Mouse (Mus musculus) embryonic facial prominence, embryonic 12.5 days (tissue): ENCODE data around the gene Hspa1b. TPM values are rescaled to one million over a fixed set of nuclear protein-coding genes. Genes with fewer than 3 reads are reported as not detected.
A peak's percentile ranks its signal among the peaks of the same experiment; 100 is the strongest.

ENCODE experiments used
- ATAC-seq: fragments of 200-750 bp; cut with Nextera tagmentation; 2 replicates; pipeline ENCODE4 v1.8.0; 2017; ENCODE audit not compliant: insufficient number of reproducible peaks, insufficient read depth, low FRiP score, low TSS enrichment
- H3K27ac ChIP-seq: fragments of 300-500 bp; sonication (generic); 2 replicates; pipeline ENCODE4 v1.5.1; 2016; ENCODE audit warnings: mild to moderate bottlenecking
- H3K27me3 ChIP-seq: fragments of 300-500 bp; sonication (generic); 2 replicates; pipeline ENCODE4 v1.6.1; 2016; ENCODE audit warnings: mild to moderate bottlenecking, moderate library complexity
- H3K36me3 ChIP-seq: fragments of 300-500 bp; sonication (generic); 2 replicates; pipeline ENCODE4 v1.6.1; 2016; ENCODE audit warnings: mild to moderate bottlenecking
- H3K4me1 ChIP-seq: fragments of 300-500 bp; sonication (generic); 2 replicates; pipeline ENCODE4 v1.6.1; 2016
- H3K4me2 ChIP-seq: fragments of 300-500 bp; sonication (generic); replicated peaks from 2 replicates; pipeline ENCODE4 v1.6.1; 2016; ENCODE audit warnings: mild to moderate bottlenecking, moderate library complexity
- H3K4me3 ChIP-seq: fragments of 300-500 bp; sonication (generic); 2 replicates; pipeline ENCODE4 v1.5.1; 2016; ENCODE audit warnings: mild to moderate bottlenecking
- H3K9ac ChIP-seq: fragments of 300-500 bp; sonication (generic); 2 replicates; pipeline ENCODE4 v1.6.1; 2016; ENCODE audit warnings: mild to moderate bottlenecking, moderate library complexity
- H3K9me3 ChIP-seq: fragments of 300-500 bp; sonication (generic); 2 replicates; pipeline ENCODE4 v1.6.1; 2016; ENCODE audit warnings: mild to moderate bottlenecking, moderate library complexity
- WGBS: fragments of 180-500 bp; shearing (Covaris S2); methylation state at CpG from one replicate; pipeline ENCODE4 v1.1.7; 2016; 5-methylcytosine and 5-hydroxymethylcytosine counted together
- polyA plus RNA-seq: library from polyadenylated mRNA; unstranded; fragments of >200 nt; fragmentation: Nextera tagmentation; extraction: Ambion mirVana; gene quantifications from 2 replicates; pipeline ENCODE4 v1.2.1, GENCODE M21; 2016

Hspa1b gene
- polyA plus RNA-seq, 1 experiment from 2014 or later = 0.36 TPM

DNA sequence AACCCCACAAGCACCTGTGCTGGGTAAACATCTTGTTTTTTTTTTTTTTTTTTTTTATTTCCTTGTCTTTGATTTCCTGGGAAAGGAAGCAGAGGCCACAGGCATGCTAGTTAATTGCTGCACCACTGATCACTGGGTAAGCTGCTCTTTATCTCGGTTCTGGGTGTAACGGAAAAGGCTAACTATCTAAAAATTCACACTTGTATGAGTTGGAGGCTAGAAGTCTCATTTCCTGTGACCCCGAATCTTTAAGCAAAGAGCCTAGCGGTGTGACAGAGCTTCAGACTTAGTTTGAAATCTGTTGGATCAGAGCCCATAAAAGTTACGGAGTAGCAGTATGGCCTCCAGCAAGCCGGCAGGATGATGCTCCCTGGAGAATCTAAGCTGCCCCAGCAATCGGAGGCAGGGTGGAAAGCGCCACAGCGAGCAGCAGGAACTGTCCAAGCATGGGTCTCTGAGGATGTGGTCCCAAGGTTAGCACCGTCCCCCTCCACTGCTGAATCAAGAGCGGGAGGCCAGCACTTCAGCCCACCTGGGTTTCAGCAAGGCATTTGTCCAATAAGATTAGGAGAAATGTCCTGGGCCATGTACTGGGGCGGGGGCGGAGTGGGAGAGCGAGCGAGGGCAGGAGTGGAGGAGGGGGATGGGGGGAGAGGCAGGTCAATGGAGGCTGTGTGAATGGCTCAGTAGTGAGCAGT lies 17.5 kb downstream of the Hspa1b start:
- peak overlapping the region; percentile 53 for H3K4me2 ChIP-seq
- WGBS = 7% methylated on average over 15 of the region's 15 CpGs
- peaks cover 6% of the 10 kb centered on the region for H3K4me1 ChIP-seq
- H3K4me3 ChIP-seq = peak overlapping the region; percentile 25
- H3K9me3 ChIP-seq = no peaks in the 10 kb centered on the region
- peak overlapping the region; percentile 42; the same call in 1 of the 2 replicates for H3K9ac ChIP-seq
- ATAC-seq = no peak
- peak overlapping the region; percentile 25; the same call in 1 of the 2 replicates for H3K27ac ChIP-seq
- H3K36me3 ChIP-seq = no peaks in the 10 kb centered on the region
- no peaks in the 10 kb centered on the region for H3K27me3 ChIP-seq

GRCm38 (mm10) chr17:34937960-34938505 lies 21.0 kb downstream of the Hspa1b start:
- Histone ChIP-seq H3K4me3 (no peak overlapping the region), H3K4me1 (peaks cover 10% of the 10 kb centered on the region), H3K27ac (no peak overlapping the region), H3K9me3 (no peaks in the 10 kb centered on the region), H3K27me3 (0 out of 2 replicates have a peak, but pooled peaks cover 4% of the 10 kb centered on the region), H3K4me2 (no peak overlapping the region), H3K36me3 (no peaks in the 10 kb centered on the region), H3K9ac (no peak overlapping the region)
- WGBS = 80% methylated on average over 6 of the region's 6 CpGs
- no peak for ATAC-seq

- Histone ChIP-seq H3K4me3 (no peak overlapping the region), H3K4me1 (peaks cover 12% of the 10 kb centered on the region), H3K27ac (no peak overlapping the region), H3K4me2 (peak overlapping the region; percentile 5; the same call in 1 of the 2 replicates), H3K9me3 (no peaks in the 10 kb centered on the region), H3K9ac (peak overlapping the region; percentile 27; the same call in 1 of the 2 replicates), H3K27me3 (0 out of 2 replicates have a peak, but pooled peaks cover 4% of the 10 kb centered on the region), H3K36me3 (no peaks in the 10 kb centered on the region)
- 34% methylated on average over 8 of the region's 8 CpGs for WGBS
- ATAC-seq = no peak
Observed at GRCm38 (mm10) chr17:34934830-34935229, 24.2 kb downstream of the Hspa1b start.

DNA sequence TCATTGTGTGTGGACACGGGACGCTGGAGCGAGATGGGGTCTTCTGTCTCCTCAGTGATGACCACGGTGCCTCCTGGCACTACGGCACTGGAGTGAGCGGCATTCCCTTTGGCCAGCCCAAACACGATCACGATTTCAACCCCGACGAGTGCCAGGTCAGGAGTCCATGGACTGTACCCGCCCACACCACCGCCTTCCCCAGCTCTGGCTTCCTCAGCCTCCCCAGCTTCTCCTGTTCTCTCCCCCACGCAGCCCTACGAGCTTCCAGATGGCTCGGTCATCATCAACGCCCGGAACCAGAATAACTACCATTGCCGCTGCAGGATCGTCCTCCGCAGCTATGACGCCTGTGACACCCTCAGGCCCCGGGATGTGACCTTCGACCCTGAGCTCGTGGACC lies 25.0 kb downstream of the Hspa1b start:
- ATAC-seq = no peak
- Histone ChIP-seq H3K4me1 (peaks cover 12% of the 10 kb centered on the region), H3K4me3 (no peak overlapping the region), H3K27me3 (0 out of 2 replicates have a peak, but pooled peaks cover 4% of the 10 kb centered on the region), H3K27ac (no peak overlapping the region), H3K9ac (peak overlapping the region; percentile 27; the same call in 1 of the 2 replicates), H3K4me2 (peak overlapping the region; percentile 5; the same call in 1 of the 2 replicates), H3K9me3 (no peaks in the 10 kb centered on the region), H3K36me3 (no peaks in the 10 kb centered on the region)
- WGBS = 40% methylated on average over 24 of the region's 24 CpGs

GRCm38 (mm10) chr17:34932287-34932686 lies 26.8 kb downstream of the Hspa1b start:
- Histone ChIP-seq H3K9me3 (no peaks in the 10 kb centered on the region), H3K27ac (no peak overlapping the region), H3K4me2 (peak overlapping the region; percentile 97), H3K4me1 (peaks cover 12% of the 10 kb centered on the region), H3K9ac (peak overlapping the region; percentile 83), H3K4me3 (peak overlapping the region; percentile 75), H3K36me3 (no peaks in the 10 kb centered on the region), H3K27me3 (0 out of 2 replicates have a peak, but pooled peaks cover 4% of the 10 kb centered on the region)
- ATAC-seq = no peak
- WGBS = 80% methylated on average over 8 of the region's 8 CpGs

- H3K27me3 ChIP-seq = 0 out of 2 replicates have a peak, but pooled peaks cover 4% of the 10 kb centered on the region
- ATAC-seq = peak; percentile 8; the same call in 1 of the 2 replicates
- peaks cover 12% of the 10 kb centered on the region for H3K4me1 ChIP-seq
- H3K9me3 ChIP-seq = no peaks in the 10 kb centered on the region
- H3K4me2 ChIP-seq = peak overlapping the region; percentile 97
- H3K4me3 ChIP-seq = peak overlapping the region; percentile 75
- WGBS = 12% methylated on average over 14 of the region's 14 CpGs
- H3K36me3 ChIP-seq = no peaks in the 10 kb centered on the region
- H3K9ac ChIP-seq = peak overlapping the region; percentile 83
- H3K27ac ChIP-seq = no peak overlapping the region
Observed at GRCm38 (mm10) chr17:34931735-34932098, 27.3 kb downstream of the Hspa1b start.

- Histone ChIP-seq H3K4me1 (peaks cover 12% of the 10 kb centered on the region), H3K4me2 (peak within 1 kb of the TSS; percentile 97), H3K27ac (no peak within 1 kb of the TSS), H3K4me3 (peak within 1 kb of the TSS; percentile 75), H3K27me3 (0 out of 2 replicates have a peak, but pooled peaks cover 4% of the 10 kb centered on the region), H3K36me3 (no peaks in the 10 kb centered on the region), H3K9ac (peak within 1 kb of the TSS; percentile 83), H3K9me3 (no peaks in the 10 kb centered on the region)
- WGBS = under 1% methylated on average over 38 of the region's 38 CpGs
- ATAC-seq = peak; percentile 93
Observed at GRCm38 (mm10) chr17:34931061-34931734, 27.8 kb downstream of the Hspa1b start, which contains the start of gene Neu1. Gene Neu1, plus strand, starts transcription at chr17:34931253.

DNA sequence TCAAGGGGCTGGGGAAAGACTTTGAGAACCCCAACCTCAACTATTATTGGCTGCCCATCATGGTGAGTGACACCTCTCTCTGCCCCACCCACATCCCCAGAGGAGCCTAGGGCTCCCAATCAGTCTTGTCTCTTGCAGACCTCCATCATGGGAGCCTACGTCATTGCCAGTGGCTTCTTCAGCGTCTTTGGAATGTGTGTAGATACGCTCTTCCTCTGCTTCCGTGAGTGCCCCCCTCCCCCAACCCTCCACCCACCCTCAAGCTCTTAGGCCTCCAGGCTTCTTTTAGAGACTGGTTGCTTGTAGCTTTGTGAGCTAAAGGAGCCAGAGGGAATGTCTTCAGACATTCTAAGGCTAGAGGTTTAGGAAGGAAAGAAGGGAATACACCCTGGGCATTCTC lies 30.2 kb downstream of the Hspa1b start:
- H3K9ac ChIP-seq = no peak overlapping the region
- WGBS = 60% methylated on average over 4 of the region's 4 CpGs
- peaks cover 8% of the 10 kb centered on the region for H3K4me1 ChIP-seq
- H3K4me3 ChIP-seq = no peak overlapping the region
- ATAC-seq = no peak
- no peak overlapping the region for H3K27ac ChIP-seq
- no peak overlapping the region for H3K4me2 ChIP-seq
- H3K27me3 ChIP-seq = 0 out of 2 replicates have a peak, but pooled peaks cover 2% of the 10 kb centered on the region
- no peaks in the 10 kb centered on the region for H3K9me3 ChIP-seq
- no peaks in the 10 kb centered on the region for H3K36me3 ChIP-seq

GRCm38 (mm10) chr17:34927306-34928019 lies 31.6 kb downstream of the Hspa1b start:
- Histone ChIP-seq H3K9ac (no peak overlapping the region), H3K4me2 (no peak overlapping the region), H3K36me3 (no peaks in the 10 kb centered on the region), H3K27ac (no peak overlapping the region), H3K4me3 (no peak overlapping the region), H3K9me3 (no peaks in the 10 kb centered on the region), H3K27me3 (no peaks in the 10 kb centered on the region), H3K4me1 (peaks cover 8% of the 10 kb centered on the region)
- ATAC-seq = no peak
- 89% methylated on average over 18 of the region's 18 CpGs for WGBS

DNA sequence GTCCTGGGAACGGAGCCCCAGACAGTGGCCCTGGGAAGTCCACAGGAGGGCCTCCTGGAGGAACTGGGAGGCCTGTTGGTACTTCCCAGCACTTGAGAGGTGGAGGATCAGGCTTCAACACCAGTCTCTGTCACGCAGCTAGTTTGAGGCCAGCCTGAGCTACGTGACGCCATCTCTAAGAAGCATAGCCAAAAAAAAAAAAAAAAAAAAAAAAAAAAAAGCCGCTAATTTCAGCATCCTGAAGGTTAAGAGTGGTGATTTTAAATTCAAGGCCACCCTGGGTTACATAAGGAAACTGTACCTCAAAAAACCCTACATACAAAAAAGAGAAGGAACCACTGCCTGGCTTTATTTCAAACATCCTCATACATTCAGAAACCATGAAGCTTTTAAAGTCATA lies 34.8 kb downstream of the Hspa1b start:
- H3K36me3 ChIP-seq = no peaks in the 10 kb centered on the region
- no peak overlapping the region for H3K27ac ChIP-seq
- H3K4me3 ChIP-seq = no peak overlapping the region
- no peaks in the 10 kb centered on the region for H3K9me3 ChIP-seq
- ATAC-seq = no peak
- no peak overlapping the region for H3K4me2 ChIP-seq
- H3K27me3 ChIP-seq = no peaks in the 10 kb centered on the region
- no peaks in the 10 kb centered on the region for H3K4me1 ChIP-seq
- 73% methylated on average over 5 of the region's 5 CpGs for WGBS
- H3K9ac ChIP-seq = no peak overlapping the region

DNA sequence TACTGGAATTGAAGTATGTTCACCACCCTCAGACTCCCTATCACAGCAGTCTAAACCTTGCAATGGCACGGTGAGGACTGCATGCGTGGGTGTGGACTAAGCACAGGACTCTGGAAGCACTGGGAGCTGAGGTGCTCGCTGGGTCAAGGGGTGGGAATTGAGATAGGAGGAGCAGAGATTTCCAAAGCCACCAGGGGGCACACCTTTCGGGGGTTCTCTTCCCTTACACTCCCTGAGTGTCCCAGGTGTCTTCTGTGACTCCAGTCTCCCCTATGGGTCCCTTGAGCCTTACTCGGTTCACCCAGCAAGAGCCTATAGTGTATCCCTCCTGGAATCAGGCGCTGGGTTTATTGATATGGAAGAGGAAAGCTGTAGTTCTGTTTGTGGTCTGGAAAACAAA lies 36.1 kb downstream of the Hspa1b start:
- Histone ChIP-seq H3K4me2 (no peak overlapping the region), H3K36me3 (no peaks in the 10 kb centered on the region), H3K4me1 (no peaks in the 10 kb centered on the region), H3K27me3 (no peaks in the 10 kb centered on the region), H3K9me3 (no peaks in the 10 kb centered on the region), H3K4me3 (no peak overlapping the region), H3K9ac (no peak overlapping the region), H3K27ac (no peak overlapping the region)
- ATAC-seq = no peak
- WGBS = 47% methylated on average over 6 of the region's 6 CpGs
